Mouse (Mus musculus) v-Abl transformed pro-B cells (cell line): ENCODE results near the gene Mto1.

ENCODE experiments used
- in situ Hi-C, 2 experiments: fragments of 400-800 bp; cut with MboI; formaldehyde crosslinking; loops; one replicate each; pipeline ENCODE4 v1.15.1; 2025; ENCODE audit not compliant: unreplicated experiment in 2 of 2

Mto1 gene

DNA sequence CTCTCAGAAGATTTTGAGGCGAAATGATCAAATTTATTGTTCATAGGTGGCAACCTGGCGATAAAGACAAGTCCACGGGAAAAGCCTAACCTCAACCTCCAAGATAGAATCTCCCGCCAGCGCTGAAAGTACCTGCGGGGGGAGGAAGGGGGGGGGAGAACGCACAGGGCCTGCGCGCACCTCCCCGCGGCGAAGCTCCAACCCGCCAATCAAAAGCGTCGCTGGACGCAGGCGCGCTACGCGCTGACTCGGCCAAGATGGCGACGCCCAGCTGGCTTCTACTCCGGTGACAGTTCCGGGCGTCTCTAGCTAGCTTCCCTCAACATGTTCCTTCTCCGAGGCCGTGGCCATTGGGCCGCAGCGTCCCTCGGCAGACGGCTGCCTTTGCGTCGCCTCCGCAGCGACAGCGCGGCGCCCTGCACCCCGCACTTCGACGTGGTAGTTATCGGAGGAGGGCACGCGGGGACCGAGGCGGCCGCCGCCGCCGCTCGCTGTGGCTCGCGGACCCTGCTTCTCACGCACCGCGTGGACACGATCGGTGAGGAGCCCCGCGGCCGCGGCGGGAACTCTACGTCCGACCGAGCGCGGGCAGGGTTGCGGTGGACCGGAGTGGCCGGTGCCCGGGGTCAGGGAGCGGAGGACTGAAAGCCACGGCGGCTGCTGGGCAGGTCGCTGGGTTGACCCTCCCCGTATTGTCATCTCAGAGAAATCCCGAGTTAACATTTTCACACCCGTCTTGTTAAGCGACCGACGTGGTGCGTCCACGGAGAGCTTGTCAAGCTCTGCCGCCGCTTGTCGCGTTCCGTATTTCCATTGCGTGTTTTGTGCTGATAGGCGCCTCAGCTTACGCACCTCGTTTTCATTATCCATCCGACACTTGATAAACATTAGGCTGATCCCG, at the start of gene Mto1, which contains the start of gene Gm17324:
TSS of gene Mto1 (plus strand) at position 236 of the 901 bp plus-strand sequence.
TSS of gene Gm17324 (minus strand) at position 814 of the 901 bp plus-strand sequence.
- in situ Hi-C loops: no loop called here

DNA sequence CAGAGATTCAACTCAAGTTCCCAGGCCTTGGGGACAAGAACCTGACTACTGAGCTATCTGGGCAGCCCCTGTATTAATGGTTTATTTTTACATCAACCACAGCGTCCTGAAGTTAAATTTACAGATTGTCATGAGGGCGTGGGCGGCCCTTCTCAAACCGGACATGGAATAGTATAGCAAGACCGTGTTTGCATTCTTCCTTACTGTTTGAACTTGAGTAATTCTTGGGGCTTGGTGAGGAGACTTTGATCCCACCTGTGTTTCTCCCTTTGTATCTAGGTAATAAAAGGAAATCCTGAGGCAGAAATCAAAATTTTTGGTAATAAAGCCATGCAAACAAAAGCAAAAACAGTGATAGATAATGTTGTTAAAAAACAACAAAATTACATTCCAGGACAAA, 47.4 kb upstream of the Mto1 start:
- in situ Hi-C loops: no loop called here

DNA sequence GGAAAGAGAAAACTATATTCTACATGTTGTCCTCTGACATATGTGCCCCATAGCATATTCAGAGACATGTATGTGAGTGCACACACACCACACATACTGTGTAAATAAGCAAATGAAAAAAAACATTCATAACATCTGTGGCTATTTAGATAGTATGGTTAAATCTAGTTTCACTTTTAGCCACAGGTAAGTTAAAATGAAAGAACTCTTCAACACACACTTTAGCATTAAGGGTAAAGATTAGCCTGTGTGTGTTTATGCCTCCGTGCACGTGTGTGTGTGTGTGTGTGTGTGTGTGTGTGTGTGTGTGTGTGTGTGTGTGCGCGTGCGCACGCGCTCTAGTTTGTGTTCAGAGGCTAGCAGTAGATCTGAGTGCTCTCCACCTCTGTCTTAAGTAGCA, 46.4 kb upstream of the Mto1 start:
- in situ Hi-C loops: no loop called here

DNA sequence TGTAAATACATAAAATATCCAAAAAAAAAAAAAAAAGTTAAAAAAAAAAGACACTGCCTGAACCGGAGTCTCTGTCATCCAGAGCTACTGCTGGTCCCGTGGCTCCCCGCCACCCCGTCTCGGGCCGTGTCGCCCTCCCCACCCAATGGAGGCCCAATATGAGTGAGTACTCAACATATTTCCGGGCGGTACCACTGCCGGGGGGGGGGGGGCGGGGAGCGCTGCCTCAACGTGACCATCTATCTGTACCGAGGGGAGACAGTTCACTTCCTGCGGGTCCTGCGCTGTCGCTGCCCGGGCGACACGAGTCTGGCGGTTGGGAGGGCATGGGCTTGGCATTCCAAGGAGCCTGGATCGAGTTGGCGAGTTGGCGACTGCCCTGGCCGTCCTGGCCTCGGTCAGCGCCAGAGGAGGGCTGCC, 20.6 kb upstream of the Mto1 start:
- in situ Hi-C loops: loop anchor here in 1 of 2 experiments (5.0 kb wide), 1 partner anchor 65 kb away; no protein-coding TSS in a partner anchor

DNA sequence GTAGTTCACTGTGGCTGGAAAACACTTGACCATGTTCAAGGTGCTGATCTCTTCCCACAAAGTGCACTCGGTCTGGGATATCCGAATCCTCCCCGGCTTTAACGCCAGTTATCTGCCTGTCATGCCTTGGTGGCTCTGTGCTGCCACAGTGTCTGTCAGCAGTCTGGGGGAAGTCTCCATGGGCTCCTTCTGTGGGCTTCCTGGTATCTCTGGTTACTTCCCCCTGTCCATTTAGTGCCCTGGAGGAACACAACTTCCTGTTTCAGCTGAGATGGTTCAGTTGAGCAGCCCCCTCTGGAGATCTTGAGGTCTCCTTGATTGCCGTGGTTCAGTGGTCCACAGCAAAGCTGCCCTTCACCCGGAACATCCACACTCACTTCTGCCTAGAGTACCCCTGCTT, 19.8 kb upstream of the Mto1 start:
- in situ Hi-C loops: loop anchor here in 1 of 2 experiments (5.0 kb wide), 1 partner anchor 66 kb away; no protein-coding TSS in a partner anchor

DNA sequence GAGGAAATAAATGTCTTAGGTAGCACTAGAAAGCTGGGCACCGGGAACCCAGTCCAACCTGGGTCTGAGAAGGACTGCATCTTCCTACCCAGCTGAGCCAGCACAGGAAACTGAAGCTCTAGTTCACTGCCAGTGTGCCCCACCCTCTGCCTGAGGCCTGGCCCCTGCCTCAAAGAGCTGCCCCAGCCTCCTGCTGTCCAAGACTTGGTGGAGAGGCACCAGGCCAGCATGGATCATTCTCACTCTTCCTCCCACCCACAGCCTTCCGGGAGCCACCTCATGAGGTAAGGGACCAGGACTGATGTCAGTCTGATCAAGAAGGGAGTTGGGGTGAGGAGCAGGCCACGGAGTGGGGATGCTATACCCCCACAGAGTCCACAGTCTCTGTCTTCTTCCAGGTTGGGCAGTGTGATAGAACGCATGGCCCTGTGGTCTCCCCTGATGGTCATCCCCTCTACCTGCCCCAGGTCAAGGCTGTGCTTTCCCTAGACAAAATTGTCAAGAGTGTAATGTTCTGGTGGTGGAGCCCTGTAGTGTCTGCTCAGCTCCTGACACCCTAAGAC, 19.1 kb upstream of the Mto1 start:
- in situ Hi-C loops: loop anchor here in 1 of 2 experiments (5.0 kb wide), 1 partner anchor 67 kb away; no protein-coding TSS in a partner anchor

DNA sequence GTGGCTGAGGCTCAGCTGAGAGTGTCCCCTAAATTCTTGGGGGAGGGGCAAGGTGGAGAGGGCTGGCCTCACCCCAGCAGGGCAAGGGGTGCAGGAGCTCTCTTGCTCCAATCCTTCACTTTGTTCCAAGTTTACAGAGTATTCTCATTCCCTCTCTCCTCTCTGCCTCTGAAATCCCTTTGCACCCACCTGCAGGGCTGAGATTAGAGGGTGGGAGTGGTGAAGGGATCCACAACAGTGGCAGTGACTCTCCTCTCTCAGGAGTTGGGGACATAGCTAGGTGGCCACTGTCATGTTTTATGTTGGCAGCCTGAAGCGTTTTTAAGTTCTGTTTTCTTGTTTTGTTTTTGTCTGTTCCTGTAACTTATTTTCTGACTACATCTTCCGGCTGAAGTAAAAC, 18.5 kb upstream of the Mto1 start:
- in situ Hi-C loops: loop anchor here in 1 of 2 experiments (5.0 kb wide), 1 partner anchor 67 kb away; no protein-coding TSS in a partner anchor

DNA sequence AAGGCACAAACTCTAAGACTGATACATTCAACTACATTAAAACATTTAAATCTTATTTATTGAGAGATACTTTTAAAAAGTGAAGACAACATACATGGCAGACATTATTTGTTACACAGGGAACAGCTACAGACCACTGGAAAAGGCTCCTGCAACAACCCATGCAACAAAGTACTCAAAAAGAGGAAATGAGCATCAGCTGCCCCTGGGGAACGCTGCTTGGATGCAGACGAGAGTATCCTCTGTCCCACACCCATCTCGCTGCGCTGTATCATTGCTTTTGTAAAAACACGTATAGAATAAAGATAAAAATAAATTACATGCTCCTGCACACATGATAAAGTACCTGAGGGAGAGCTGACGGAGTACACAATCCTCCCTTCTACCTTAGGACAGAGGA, 17.5 kb upstream of the Mto1 start:
- in situ Hi-C loops: no loop called here

DNA sequence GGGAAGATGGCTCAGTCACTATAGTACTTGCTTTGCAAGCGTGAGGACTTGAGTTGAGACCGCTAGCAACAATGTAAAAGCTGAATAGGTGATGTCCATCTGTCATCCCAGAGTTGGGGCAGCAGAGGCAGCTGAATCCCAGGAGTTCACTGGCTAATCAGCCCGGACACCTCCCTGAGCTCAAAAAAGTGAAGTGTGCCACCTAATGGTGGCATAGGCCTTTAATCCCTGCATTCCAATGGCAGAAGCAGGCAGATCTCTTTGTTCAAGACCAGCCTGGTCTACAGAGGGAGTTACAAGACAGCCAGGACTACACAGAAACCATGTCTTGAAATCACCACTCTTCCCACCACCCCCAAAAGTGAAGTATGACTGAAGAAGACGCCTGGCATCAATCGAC, 15.5 kb upstream of the Mto1 start:
- in situ Hi-C loops: no loop called here

DNA sequence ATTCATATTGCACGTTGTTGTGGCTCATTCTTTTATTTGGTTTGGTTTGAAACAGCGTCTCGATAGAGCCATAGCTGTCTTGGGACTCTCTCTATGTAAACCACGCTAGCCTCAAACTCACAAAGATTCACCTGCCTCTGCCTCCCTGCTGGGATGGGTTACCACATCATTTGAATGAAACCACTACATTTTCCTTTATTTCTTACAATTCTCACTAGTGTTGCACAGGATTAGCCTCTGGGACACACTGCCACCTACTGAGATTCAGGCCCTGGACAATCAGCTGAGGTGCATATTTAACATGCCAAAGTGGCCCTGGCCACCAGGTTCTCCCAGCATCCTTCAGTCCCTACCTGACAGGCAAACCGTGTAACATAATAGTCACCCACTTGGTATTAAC, 8.6 kb upstream of the Mto1 start:
- in situ Hi-C loops: no loop called here

DNA sequence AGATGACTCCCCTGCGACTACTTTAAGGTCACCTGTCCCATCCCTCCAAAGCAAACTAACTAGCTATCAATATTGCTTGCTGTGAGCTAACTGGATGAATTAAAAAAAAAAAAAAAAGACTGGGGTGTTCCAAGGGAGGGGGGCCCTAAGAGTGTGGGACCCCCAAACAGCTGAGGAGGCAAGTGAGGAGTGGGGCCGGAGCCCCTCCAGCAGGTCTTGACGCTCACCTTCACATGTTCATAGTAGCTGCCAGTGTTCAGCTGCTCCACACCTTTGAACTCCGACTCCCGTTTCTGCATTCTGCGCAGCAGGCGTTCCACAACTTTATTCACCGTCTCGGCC, 5.8 kb upstream of the Mto1 start:
- in situ Hi-C loops: no loop called here

DNA sequence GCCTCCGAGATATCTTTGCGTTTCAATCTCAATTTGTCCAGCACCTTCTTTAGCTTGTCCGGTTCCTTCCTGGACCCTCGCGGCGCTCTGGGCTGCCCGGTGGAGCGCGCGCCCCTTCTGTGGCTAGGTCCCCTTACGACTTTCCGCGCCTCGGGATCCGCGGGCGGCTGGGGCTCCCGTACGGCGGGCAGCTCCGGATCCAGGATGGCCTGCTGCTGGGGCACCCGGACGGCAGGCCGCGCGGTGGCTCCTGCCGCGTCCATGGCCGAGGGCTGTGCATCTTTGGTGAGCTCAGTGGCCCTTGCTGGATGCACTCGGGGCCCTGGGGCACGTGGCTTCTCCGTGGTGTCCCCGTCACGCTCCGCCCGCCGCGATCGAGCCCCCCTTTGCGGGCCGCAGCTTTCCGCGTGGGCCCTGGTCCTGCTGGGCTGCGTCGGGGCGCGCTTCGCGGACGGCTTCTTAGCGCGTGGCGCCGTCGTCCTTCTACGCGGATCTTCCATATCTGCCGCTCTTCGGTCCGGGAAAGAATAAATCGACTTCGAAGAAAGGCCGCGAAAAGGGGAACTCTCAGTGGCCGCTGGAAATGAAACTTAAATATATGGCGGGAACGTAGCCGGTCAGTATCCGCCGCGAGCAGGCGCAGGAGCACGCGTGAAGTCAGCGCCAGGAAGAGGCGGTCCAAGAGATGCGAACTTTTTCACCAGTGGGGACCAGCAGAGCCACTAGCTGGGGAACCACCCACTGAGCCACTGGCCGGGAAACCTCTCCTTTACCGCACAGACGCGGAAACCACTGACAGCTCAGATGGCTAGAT, 5.2 kb upstream of the Mto1 start, which contains the start of gene Cgas:
TSS of gene Cgas (minus strand) at position 659 of the 814 bp plus-strand sequence.
- in situ Hi-C loops: no loop called here

DNA sequence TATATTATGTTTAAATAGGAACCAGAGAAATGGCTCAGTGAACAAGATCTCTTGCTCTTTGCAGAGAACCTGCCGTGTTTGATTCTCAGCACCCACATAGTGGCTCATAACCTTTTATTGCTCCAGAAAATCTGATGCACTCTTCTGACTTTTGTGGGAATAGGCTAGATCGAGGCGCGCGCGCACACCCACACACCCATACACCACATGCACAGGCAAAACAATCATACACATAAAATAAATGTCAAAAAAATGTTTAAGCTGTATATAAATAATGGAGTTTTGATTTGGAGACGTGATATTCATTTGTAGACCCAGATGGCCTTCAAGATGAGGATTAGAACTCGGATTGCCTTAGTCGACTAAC, 419 bp upstream of the Mto1 start:
- in situ Hi-C loops: no loop called here

DNA sequence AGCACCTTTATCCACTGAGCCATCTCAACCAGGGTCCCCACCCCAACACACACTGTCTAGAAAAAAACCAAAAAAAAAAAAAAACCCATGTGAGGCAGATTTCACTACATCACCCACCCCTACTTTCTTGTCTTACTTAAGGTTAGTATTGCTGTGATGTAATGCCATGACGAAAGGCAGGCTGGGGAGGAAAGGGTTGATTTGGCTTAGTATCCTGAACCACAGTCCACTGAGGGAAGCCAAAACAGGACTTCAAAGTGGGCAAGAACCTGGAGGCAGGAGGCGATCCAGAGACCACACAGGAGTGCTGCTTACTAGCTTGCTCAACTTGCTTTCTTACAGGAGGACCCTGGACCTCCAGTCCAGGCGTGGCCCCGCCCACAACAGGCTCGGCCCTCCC, 2.4 kb downstream of the Mto1 start:
- in situ Hi-C loops: loop anchor here (25.0 kb wide), 2 partner anchors 513 to 1287 kb away; no protein-coding TSS in a partner anchor

DNA sequence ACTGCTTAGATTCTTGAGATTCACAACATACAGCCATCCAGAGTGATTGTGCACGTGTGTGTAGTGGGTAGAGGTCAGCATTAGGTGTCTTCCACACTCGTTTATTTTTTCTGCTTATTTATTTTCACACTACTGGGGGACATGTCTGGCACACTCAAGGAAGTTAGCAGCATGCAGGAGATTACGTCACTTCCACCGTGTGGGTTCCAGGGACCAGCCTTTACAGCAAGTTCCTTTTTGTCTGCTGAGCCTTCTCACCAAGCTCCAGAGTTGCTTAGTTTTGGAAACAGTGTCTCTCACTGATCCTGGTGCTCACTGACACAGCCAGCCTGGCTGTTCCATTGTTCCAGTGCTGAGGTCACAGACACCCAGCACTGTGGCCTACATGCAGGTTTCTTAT, 3.4 kb downstream of the Mto1 start:
- in situ Hi-C loops: loop anchor here (25.0 kb wide), 2 partner anchors 514 to 1286 kb away; no protein-coding TSS in a partner anchor

DNA sequence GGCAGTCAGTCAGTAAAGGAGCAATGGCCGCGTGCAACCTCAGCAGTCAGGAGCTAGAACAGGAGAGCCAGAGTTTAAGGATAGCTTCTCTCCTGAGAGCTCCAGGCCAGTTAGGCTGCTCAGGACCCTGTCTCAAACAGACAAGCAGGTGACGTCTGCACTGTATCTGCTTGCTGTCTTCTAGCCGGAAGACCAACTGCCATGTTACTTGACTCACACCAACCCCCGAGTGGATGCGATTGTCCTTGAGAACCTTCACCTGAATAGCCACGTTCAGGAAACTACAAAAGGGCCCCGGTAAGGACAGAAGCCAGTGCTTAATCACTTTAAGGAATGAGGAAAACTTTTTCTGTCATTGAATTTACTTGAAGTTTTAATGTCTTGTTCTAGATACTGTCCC, 9.0 kb downstream of the Mto1 start:
- in situ Hi-C loops: loop anchor here (25.0 kb wide), 2 partner anchors 520 to 1280 kb away; no protein-coding TSS in a partner anchor

DNA sequence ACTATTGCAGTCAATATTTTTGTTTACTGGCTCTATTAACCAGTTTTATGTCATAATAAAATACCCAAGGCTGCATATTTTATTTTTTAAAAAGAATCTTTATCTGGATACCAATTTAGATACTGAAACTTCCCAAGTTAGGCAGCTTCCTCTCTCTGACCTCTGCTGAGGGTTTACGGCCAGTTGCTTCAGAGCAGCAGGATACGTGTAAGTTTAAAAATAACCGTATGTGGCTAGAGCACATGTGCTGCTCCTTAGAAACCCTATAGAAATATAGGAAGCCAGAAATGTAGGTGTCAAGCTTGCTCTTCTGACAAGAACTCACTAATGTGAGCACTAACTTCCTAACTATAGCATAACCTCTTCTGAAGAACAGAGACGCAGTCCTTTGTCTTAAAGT, 15.3 kb downstream of the Mto1 start:
- in situ Hi-C loops: loop anchor here (25.0 kb wide), 2 partner anchors 526 to 1274 kb away; no protein-coding TSS in a partner anchor

DNA sequence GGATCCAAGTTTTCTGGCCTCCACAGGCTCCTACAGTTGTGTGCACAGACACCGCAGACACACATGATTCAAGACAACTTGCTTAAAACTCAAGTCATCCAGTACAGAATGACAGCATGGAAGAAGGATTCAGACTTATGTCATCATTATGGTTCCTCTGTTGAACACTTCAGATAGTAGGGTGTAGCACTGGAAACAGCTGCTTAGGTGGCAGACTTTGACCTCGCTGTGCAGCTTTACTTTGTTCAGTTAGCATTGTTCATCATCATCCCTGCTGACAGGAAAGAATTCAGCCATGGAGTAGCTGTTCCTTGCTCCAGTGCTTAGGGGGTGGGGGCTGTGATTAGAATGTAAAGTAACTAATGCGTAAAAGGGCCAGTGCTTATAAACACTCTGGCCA, 17.7 kb downstream of the Mto1 start:
- in situ Hi-C loops: loop anchor here (25.0 kb wide), 2 partner anchors 528 to 1272 kb away; no protein-coding TSS in a partner anchor

DNA sequence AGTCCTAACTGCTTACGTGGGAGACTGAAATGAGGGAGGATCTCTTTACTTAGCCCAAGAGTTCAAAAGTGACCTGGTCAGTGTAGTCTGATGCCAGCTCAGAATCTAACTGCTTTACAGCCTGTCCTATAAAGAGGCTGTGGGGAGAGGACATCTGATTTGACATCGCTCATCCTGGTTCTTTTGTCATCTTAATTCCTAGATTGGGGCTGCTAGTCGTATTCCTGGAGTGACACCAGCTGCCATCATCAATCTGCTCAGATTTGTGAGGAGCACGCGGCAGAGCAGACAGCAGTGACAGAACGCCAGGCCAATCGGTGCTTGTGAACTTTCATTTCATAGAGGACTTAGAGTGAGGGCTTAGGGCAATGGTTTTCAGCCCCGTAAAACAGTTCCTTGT, 25.6 kb downstream of the Mto1 start:
- in situ Hi-C loops: loop anchor here (10.0 to 25.0 kb wide), 3 partner anchors 171 to 1264 kb away; no protein-coding TSS in a partner anchor

DNA sequence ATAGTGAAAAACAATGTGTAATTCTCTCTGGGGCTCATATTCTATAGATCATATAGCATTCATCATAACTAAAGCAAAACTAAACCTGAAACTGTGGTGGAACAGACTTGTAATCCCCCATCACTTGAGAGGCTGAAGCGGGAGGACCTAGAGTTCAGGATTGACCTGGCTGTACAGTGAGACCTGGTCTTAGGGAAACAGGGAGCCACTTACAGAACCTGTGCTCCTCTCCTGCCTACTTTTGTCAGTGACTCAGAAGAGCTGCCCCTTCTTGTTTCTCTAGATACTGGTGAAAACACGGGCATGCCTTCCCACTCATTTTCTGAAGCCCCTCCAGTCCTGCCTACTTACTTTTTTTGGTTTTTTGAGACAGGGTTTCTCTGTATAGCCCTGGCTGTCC, 26.3 kb downstream of the Mto1 start:
- in situ Hi-C loops: loop anchor here (10.0 to 25.0 kb wide), 3 partner anchors 171 to 1263 kb away; no protein-coding TSS in a partner anchor
